Mouse (Mus musculus) liver, embryonic 16.5 days (tissue): ENCODE measurements around the gene Polr3c. TPM values are rescaled to one million over a fixed set of nuclear protein-coding genes. Genes with fewer than 3 reads are reported as not detected.

Experiments
- ATAC-seq: fragments of 200-750 bp; cut with Nextera tagmentation; 2 replicates; pipeline ENCODE4 v1.8.0; 2017; ENCODE audit warnings: low read depth, mild to moderate bottlenecking, moderate number of reproducible peaks, moderate library complexity
- H3K27ac ChIP-seq: fragments of 300-500 bp; sonication (generic); 2 replicates; pipeline ENCODE4 v1.5.1; 2014; ENCODE audit warnings: mild to moderate bottlenecking, low read length
- H3K27me3 ChIP-seq: fragments of 300-500 bp; sonication (generic); 2 replicates; pipeline ENCODE4 v1.6.1; 2014; ENCODE audit warnings: low read depth, low read length, mixed read lengths; ENCODE audit not compliant: control insufficient read depth, insufficient read depth
- H3K36me3 ChIP-seq: fragments of 300-500 bp; sonication (generic); 2 replicates; pipeline ENCODE4 v1.6.1; 2014; ENCODE audit warnings: mild to moderate bottlenecking; ENCODE audit not compliant: control insufficient read depth, insufficient read depth
- H3K4me1 ChIP-seq: fragments of 300-500 bp; sonication (generic); 2 replicates; pipeline ENCODE4 v1.6.1; 2014; ENCODE audit warnings: low read depth, low read length, mixed read lengths; ENCODE audit not compliant: control insufficient read depth
- H3K4me2 ChIP-seq: fragments of 300-500 bp; sonication (generic); 2 replicates; pipeline ENCODE4 v1.6.1; 2014; ENCODE audit warnings: low read depth, low read length, mixed read lengths
- H3K4me3 ChIP-seq: fragments of 300-500 bp; sonication (generic); 2 replicates; pipeline ENCODE4 v1.5.1; 2014; ENCODE audit warnings: low read depth, mild to moderate bottlenecking, low read length
- H3K9ac ChIP-seq: fragments of 300-500 bp; sonication (generic); 2 replicates; pipeline ENCODE4 v1.6.1; 2014; ENCODE audit warnings: low read depth, low read length
- H3K9me3 ChIP-seq: fragments of 300-500 bp; sonication (generic); replicated peaks from 2 replicates; pipeline ENCODE4 v1.6.1; 2016; ENCODE audit warnings: low read length; ENCODE audit not compliant: control insufficient read depth
- WGBS: fragments of 180-500 bp; shearing (Covaris S2); extraction: QIAGEN DNeasy Blood & Tissue Kit; methylation state at CpG from one replicate; pipeline ENCODE4 v1.1.7; 2014; ENCODE audit not compliant: insufficient replicate concordance; 5-methylcytosine and 5-hydroxymethylcytosine counted together
- polyA plus RNA-seq: library from polyadenylated mRNA; unstranded; fragments of >200 nt; fragmentation: Nextera tagmentation; extraction: Ambion mirVana; gene quantifications from 2 replicates; pipeline ENCODE4 v1.2.1, GENCODE M21; 2015

Polr3c gene
- polyA plus RNA-seq, 1 experiment from 2014 or later = 19.4 TPM

DNA sequence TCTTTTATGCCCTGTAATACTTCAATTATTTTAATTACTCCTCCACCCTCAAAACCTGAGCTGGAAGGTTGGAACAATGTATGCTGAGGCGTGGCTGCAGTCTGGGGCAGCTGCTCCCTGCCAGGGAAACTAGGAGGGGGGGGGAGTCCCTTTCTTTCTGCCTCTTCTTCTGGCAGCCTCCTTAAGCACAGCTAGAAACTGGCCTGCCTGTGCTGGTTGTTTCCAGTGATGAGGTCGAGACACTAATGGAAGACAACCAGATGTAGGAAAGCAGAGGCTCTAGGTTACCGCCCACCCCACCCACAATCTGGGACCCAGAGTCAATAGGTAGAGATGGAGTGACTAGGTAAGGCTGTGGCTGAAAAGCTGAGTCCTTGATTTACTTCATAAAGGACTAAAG, 51.7 kb downstream of the Polr3c start:
- peaks cover 8% of the 10 kb centered on the region for H3K27me3 ChIP-seq
- no peak overlapping the region for H3K4me2 ChIP-seq
- H3K9ac ChIP-seq = no peak overlapping the region
- 62% methylated on average over 3 of the region's 3 CpGs for WGBS
- H3K4me1 ChIP-seq = no peaks in the 10 kb centered on the region; the same call in 1 of the 2 replicates
- ATAC-seq = no peak
- no peak overlapping the region for H3K4me3 ChIP-seq
- no peaks in the 10 kb centered on the region for H3K9me3 ChIP-seq
- H3K36me3 ChIP-seq = no peaks in the 10 kb centered on the region
- no peak overlapping the region for H3K27ac ChIP-seq

DNA sequence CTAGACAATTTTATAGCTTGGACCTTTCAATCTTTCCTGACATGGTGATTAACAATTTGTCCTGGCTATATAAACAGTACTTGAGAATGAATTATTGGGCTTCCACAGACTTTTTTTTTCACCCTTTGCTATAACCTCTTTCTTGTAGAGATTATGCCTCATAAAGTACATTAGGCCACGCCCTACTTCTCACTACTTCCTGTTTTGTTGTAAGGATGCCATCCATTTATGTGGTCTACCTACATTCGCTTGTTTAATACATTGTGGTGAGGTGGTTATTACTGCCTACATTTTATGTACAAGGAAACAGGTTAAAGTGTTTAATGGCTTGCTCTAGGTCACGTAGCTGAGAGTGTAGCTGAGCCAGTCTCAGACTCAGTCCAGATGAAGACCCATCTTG, 52.3 kb downstream of the Polr3c start:
- H3K9ac ChIP-seq = no peak overlapping the region
- no peaks in the 10 kb centered on the region for H3K9me3 ChIP-seq
- no peaks in the 10 kb centered on the region for H3K36me3 ChIP-seq
- 46% methylated on average over 3 of the region's 3 CpGs for WGBS
- ATAC-seq = no peak
- no peak overlapping the region for H3K4me2 ChIP-seq
- peaks cover 10% of the 10 kb centered on the region for H3K27me3 ChIP-seq
- no peak overlapping the region for H3K4me3 ChIP-seq
- no peaks in the 10 kb centered on the region; the same call in 1 of the 2 replicates for H3K4me1 ChIP-seq
- H3K27ac ChIP-seq = no peak overlapping the region

DNA sequence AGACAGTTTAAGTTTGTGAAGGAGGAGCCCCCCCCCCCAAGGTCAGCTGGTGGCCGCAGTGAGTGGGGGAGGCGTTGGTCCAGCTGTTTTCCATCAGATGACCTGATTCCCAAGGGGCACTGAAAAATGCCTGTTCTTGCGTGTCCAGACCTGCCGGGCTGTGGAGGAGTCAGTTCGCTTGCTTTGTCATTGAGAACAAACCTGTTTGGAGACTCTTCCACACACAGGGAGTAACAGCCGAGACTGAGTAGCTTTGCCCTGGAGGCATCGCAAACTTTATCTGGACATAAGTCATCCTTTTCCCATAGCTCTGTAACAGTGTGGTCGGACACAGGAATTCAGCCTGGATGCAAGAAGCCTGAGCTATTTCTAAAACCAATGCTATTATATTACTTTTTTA, 53.0 kb downstream of the Polr3c start:
- H3K4me2 ChIP-seq = no peak overlapping the region
- H3K27me3 ChIP-seq = peaks cover 10% of the 10 kb centered on the region
- H3K9me3 ChIP-seq = no peaks in the 10 kb centered on the region
- H3K27ac ChIP-seq = no peak overlapping the region
- WGBS = 66% methylated on average over 8 of the region's 8 CpGs
- no peak overlapping the region for H3K4me3 ChIP-seq
- H3K9ac ChIP-seq = no peak overlapping the region
- H3K4me1 ChIP-seq = no peaks in the 10 kb centered on the region; the same call in 1 of the 2 replicates
- ATAC-seq = no peak
- H3K36me3 ChIP-seq = no peaks in the 10 kb centered on the region

DNA sequence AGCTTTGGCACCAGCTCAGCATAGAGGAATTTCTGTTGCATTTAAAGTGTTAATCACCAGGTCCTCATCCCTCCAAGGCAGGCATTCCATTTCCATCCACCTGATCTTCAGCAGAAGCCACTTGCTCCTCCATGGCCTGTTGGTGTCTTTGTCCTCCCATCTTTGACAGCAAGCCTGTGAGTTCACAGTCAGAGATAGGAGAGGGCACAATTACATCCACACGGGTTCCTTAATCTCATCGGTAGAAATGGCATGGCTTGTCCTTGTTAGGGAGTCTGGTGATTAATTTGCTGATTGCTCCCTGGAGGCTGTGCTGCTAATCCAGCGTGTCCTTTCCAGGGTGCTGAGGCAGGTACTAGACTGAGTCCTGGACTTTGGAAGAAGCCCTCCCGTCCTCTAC, 53.9 kb downstream of the Polr3c start:
- Histone ChIP-seq H3K27ac (no peak overlapping the region), H3K36me3 (no peaks in the 10 kb centered on the region), H3K4me2 (no peak overlapping the region), H3K27me3 (peaks cover 10% of the 10 kb centered on the region), H3K9me3 (no peaks in the 10 kb centered on the region), H3K4me3 (no peak overlapping the region), H3K9ac (no peak overlapping the region), H3K4me1 (no peaks in the 10 kb centered on the region)
- ATAC-seq = no peak
- WGBS = 58% methylated on average over 4 of the region's 4 CpGs

DNA sequence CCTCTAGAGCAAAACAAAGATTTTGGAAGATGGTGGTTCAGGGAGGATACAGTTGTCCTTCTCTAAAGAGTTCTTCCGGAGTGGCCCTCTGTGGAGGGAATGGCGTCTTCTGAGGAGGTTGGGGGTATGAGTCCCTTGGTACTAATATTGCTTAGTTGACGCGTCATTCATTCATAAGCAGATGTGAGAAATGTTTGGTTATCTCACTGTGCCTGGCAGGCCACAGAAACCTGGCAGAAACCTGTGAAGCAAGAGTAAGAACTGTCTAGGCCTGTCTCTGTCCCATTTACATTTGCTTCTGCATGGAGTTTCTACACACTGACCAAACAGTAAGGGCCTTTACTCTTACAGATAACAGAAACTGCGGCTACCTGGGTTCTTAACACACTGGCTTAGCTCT, 55.9 kb downstream of the Polr3c start:
- ATAC-seq = no peak
- no peaks in the 10 kb centered on the region for H3K36me3 ChIP-seq
- no peak overlapping the region for H3K27ac ChIP-seq
- no peaks in the 10 kb centered on the region for H3K4me1 ChIP-seq
- 78% methylated on average over 5 of the region's 5 CpGs for WGBS
- H3K27me3 ChIP-seq = peaks cover 10% of the 10 kb centered on the region
- H3K9ac ChIP-seq = no peak overlapping the region
- no peaks in the 10 kb centered on the region for H3K9me3 ChIP-seq
- no peak overlapping the region for H3K4me2 ChIP-seq
- H3K4me3 ChIP-seq = no peak overlapping the region

DNA sequence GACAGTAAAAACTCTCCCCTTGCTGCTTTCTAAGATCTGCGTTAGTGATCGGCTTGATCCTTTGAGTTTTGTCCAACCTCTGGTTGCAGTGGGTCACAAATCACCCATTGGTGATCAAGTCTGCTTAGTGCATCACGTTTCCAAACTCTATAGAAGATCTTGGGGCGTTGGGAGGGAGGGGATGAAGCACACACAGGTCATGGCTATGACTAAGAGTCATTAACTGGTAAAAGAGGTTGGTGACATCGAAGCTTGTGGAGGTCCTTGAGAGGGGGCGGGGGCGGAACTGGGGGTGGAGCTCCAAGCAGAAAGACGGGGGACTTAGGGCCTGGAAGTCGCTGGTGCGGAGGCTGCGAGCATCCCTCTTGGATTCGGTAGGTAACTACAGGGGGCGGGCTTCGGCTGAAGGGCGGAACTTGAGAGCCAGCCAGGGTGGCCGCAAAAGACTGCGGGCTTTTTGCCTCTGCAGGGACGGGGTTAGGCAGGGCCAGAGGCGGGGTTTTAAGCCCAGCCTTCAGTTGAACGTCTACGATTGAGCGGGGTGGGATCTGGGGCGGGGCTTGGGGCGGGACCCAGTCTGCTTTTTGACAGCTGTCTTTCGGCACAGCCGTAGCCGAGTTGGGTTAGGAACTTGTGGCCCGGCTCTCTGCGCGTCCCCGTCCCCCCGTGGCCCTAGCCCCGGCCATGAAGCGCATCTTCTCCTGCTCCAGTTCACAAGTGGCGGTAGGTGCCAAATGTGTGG, 57.5 kb downstream of the Polr3c start, which contains the start of gene Ankrd35:
Gene Ankrd35, plus strand, starts transcription at position 405 of the 742 bp plus-strand sequence.
- 6% methylated on average over 35 of the region's 35 CpGs for WGBS
- H3K4me2 ChIP-seq = peak within 1 kb of the TSS; percentile 73
- peak within 1 kb of the TSS; percentile 49 for H3K4me3 ChIP-seq
- H3K9me3 ChIP-seq = no peaks in the 10 kb centered on the region
- no peak within 1 kb of the TSS for H3K9ac ChIP-seq
- ATAC-seq = peak; percentile 96
- no peaks in the 10 kb centered on the region for H3K36me3 ChIP-seq
- no peaks in the 10 kb centered on the region for H3K4me1 ChIP-seq
- no peak within 1 kb of the TSS for H3K27ac ChIP-seq
- H3K27me3 ChIP-seq = peaks cover 10% of the 10 kb centered on the region

DNA sequence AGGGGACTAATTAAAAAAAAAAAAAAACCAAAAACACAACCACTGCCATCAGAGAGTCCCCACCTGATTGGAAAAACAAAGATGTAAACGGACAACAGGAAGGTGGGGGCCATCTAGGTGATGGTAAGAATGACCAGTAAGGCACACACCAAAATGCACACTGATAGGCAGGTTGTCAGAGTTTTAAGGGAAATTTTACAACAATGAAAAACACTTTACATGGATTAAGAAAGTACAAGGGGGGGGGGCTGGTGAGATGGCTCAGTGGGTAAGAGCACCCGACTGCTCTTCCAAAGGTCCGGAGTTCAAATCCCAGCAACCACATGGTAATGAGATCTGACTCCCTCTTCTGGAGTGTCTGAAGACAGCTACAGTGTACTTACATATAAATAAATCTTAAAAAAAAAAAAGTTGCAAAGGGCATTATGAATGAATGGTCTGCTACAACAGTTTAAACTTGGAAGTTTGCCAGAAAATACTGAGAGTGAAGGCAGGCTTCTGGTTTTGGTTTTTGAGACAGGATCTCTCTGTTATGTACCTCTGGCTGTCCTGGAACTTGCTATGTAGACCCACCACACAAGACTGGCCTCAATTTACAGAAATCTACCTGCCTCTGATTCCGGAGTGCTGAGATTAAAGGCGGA, 58.9 kb downstream of the Polr3c start:
- H3K9ac ChIP-seq = no peak overlapping the region
- no peaks in the 10 kb centered on the region for H3K9me3 ChIP-seq
- peaks cover 4% of the 10 kb centered on the region for H3K4me1 ChIP-seq
- H3K4me2 ChIP-seq = no peak overlapping the region
- ATAC-seq = no peak
- no peak overlapping the region for H3K4me3 ChIP-seq
- H3K36me3 ChIP-seq = no peaks in the 10 kb centered on the region
- H3K27me3 ChIP-seq = peaks cover 10% of the 10 kb centered on the region
- H3K27ac ChIP-seq = no peak overlapping the region
- 83% methylated on average over 5 of the region's 5 CpGs for WGBS

DNA sequence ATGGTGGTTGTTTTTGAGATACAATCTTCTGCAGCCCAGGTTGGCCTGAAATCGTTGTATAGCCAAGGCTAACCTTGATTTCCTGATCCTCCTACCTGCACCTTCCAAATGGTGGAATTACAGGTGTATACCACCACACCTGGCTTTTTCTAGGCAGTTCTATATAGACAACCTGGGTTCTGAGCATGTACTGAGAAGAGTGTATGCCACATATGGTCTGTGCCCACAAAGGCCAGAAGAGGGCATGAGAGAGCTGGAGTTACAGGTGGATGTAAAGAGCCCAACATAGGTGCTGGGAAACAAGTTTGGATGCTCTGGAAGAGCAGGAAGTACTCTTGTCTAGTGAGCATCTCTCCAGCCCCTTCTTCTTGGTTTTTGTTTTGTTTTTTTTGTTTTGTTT, 60.1 kb downstream of the Polr3c start:
- H3K4me3 ChIP-seq = no peak overlapping the region
- no peaks in the 10 kb centered on the region for H3K9me3 ChIP-seq
- no peak overlapping the region for H3K4me2 ChIP-seq
- 12% methylated on average over 1 of the region's 1 CpGs for WGBS
- no peak overlapping the region for H3K27ac ChIP-seq
- no peak for ATAC-seq
- H3K4me1 ChIP-seq = peaks cover 7% of the 10 kb centered on the region
- H3K9ac ChIP-seq = no peak overlapping the region
- H3K27me3 ChIP-seq = peaks cover 10% of the 10 kb centered on the region
- H3K36me3 ChIP-seq = no peaks in the 10 kb centered on the region

DNA sequence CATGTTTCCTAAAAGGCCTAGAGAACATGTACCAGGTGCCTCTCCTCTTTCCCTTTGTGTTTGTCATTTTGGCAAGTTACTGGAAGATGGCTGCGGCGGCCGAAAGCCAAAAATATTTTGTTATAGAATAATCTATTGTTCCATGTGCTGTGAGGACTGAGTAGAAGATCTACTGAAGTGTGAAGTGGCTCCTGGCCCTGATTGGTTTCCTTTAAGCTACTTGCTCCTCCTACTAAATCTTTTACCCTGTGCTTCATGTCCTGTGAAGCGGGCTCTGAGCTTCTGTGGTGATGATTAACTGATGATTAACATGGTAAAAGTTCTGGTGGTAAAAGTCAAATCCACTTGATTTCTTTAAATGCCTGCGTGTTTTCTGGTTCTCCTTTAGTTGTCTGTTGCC, 60.5 kb downstream of the Polr3c start:
- no peak overlapping the region for H3K27ac ChIP-seq
- H3K4me1 ChIP-seq = peaks cover 7% of the 10 kb centered on the region
- peaks cover 10% of the 10 kb centered on the region for H3K27me3 ChIP-seq
- H3K4me3 ChIP-seq = no peak overlapping the region
- H3K4me2 ChIP-seq = no peak overlapping the region
- no peaks in the 10 kb centered on the region for H3K36me3 ChIP-seq
- no peak for ATAC-seq
- WGBS = 81% methylated on average over 5 of the region's 5 CpGs
- H3K9me3 ChIP-seq = no peaks in the 10 kb centered on the region
- H3K9ac ChIP-seq = no peak overlapping the region
